20 mouse cellular contexts compared by ENCODE assay signal in genomic region chr6:90815341-90815740, GRCm38 (mm10).
DNase-seq lines count a peak whose midpoint lies in the region; ATAC-seq and TF ChIP-seq lines count a peak whose summit lies in the region.
"Had no signal": no experiment of that assay in that cellular context is flagged by ENCODE, and none has a peak within 500 bp of the region (broad histone marks: within the 10 kb centered on the region; RNA-seq: fewer than 3 reads in every experiment).

No protein-coding gene starts in this region.

- no peaks in the 10 kb centered on the region for H3K79me2 ChIP-seq in liver, adult 2 months (ENCODE audit: control insufficient read depth, insufficient read depth, low read length)

- no peak overlapping the region for H3K9ac ChIP-seq in liver, adult 2 months (ENCODE audit: low read depth, low read length)
- no peak overlapping the region for H3K9ac ChIP-seq in liver, embryonic 11.5 days (ENCODE audit: low read depth, low read length)
- H3K9ac ChIP-seq: forebrain, postnatal 0 days; hindbrain, embryonic 15.5 days; liver, embryonic 12.5 days; lung, embryonic 15.5 days; midbrain, embryonic 15.5 days had no signal

- 0 out of 2 replicates have a peak, but pooled peaks cover 3% of the 10 kb centered on the region for H3K27me3 ChIP-seq in liver, adult 2 months (ENCODE audit: control insufficient read depth, insufficient read depth, low read length)
- H3K27me3 ChIP-seq in liver, embryonic 11.5 days (replicated peaks; ENCODE audit: control insufficient read depth, insufficient read depth, low read length), result peaks cover 3% of the 10 kb centered on the region; the same call in 1 of the 2 replicates
- H3K27me3 ChIP-seq: hindbrain, embryonic 15.5 days; midbrain, embryonic 15.5 days had no signal

- H3K4me3 ChIP-seq in gastrocnemius, adult 2 months, result no peak overlapping the region
- no peak overlapping the region for H3K4me3 ChIP-seq in liver, adult 2 months (ENCODE audit: insufficient read depth, low read depth, low read length)
- no peak overlapping the region for H3K4me3 ChIP-seq in liver, embryonic 11.5 days (ENCODE audit: low read depth, low read length)
- H3K4me3 ChIP-seq: embryonic facial prominence, embryonic 10.5 days; erythroblast, embryonic 14.5 days; hindbrain, embryonic 15.5 days; liver, embryonic 12.5 days; lung, embryonic 15.5 days; midbrain, embryonic 15.5 days had no signal

- H3K4me1 ChIP-seq in liver, adult 2 months (ENCODE audit: control insufficient read depth, insufficient read depth, low read length), result no peaks in the 10 kb centered on the region
- no peaks in the 10 kb centered on the region for H3K4me1 ChIP-seq in liver, embryonic 11.5 days (replicated peaks; ENCODE audit: control insufficient read depth, insufficient read depth, low read length)
- H3K4me1 ChIP-seq: liver, embryonic 12.5 days; lung, embryonic 15.5 days had no signal

- H3K27ac ChIP-seq in gastrocnemius, adult 2 months, result no peak overlapping the region
- H3K27ac ChIP-seq in liver, adult 2 months (replicated peaks; ENCODE audit: insufficient read depth, low read depth, low read length), result no peak overlapping the region
- no peak overlapping the region for H3K27ac ChIP-seq in liver, embryonic 11.5 days (ENCODE audit: low read depth, low read length)
- H3K27ac ChIP-seq: embryonic facial prominence, embryonic 10.5 days; hindbrain, embryonic 15.5 days; liver, embryonic 12.5 days; lung, embryonic 15.5 days; midbrain, embryonic 15.5 days had no signal

- 0 out of 2 replicates have a peak, but pooled peaks have one; percentile 12 for TF ChIP-seq CTCF in gastrocnemius, adult 2 months (IDR thresholded peaks at IDR 0.05)
- peak; percentile 57 for TF ChIP-seq CTCF in liver, adult 2 months (IDR thresholded peaks at IDR 0.05; ENCODE audit: low read depth, low read length)

- no peak for TF ChIP-seq POLR2A in liver, adult 2 months (IDR thresholded peaks at IDR 0.05; ENCODE audit: extremely low read depth, insufficient read depth, low read length)

- ATAC-seq in liver, embryonic 11.5 days (replicated peaks; ENCODE audit: low FRiP score), result no peak
- ATAC-seq: forebrain, postnatal 0 days; intestine, postnatal 0 days; liver, embryonic 12.5 days; midbrain, embryonic 15.5 days had no signal

- no peak for DNase-seq in gastrocnemius, adult 2 months
- no peak for DNase-seq in gastrocnemius, postnatal 10 days
- no peak for DNase-seq in liver, adult 2 months (ENCODE audit: extremely low read depth, low read depth, low spot score)
- DNase-seq in liver, embryonic 11.5 days (ENCODE audit: low spot score), result no peak
- DNase-seq in brain, adult 2 months (ENCODE audit: low read depth, low spot score), result peak; percentile 88
- peak; percentile 71 to 75 for DNase-seq in cerebellum, postnatal 25 days
- DNase-seq in right cerebral cortex, postnatal 10 days (ENCODE audit: low spot score in 2 of 2), result no peak
- no peak for DNase-seq in natural killer cell, adult 2 months (ENCODE audit: low spot score in 2 of 2)
- DNase-seq: forebrain, postnatal 0 days; heart, adult 11 months; heart, postnatal 10 days; kidney, postnatal 14 days; spleen, adult 18-20 months had no signal

- no peaks in the 10 kb centered on the region for H3K9me3 ChIP-seq in liver, embryonic 11.5 days (ENCODE audit: control insufficient read depth, low read length)
- H3K9me3 ChIP-seq: embryonic facial prominence, embryonic 10.5 days; hindbrain, embryonic 15.5 days; liver, embryonic 12.5 days; lung, embryonic 15.5 days; midbrain, embryonic 15.5 days had no signal

- no peak overlapping the region for H3K4me2 ChIP-seq in liver, embryonic 11.5 days
- H3K4me2 ChIP-seq: hindbrain, embryonic 15.5 days; liver, embryonic 12.5 days; lung, embryonic 15.5 days; midbrain, embryonic 15.5 days had no signal

- intact Hi-C loops in gastrocnemius, adult 2 months (cut with DNase I), result loop anchor here (5.0 to 10.0 kb wide), 3 partner anchors 78 to 467 kb away; no protein-coding TSS in a partner anchor

- 59% methylated on average over 3 of the region's 3 CpGs for WGBS in liver, adult 2 months
- 51% methylated on average over 3 of the region's 3 CpGs for WGBS in liver, embryonic 11.5 days

- H3K36me3 ChIP-seq in liver, adult 2 months (ENCODE audit: control insufficient read depth, insufficient read depth, low read length), result no peaks in the 10 kb centered on the region
- no peaks in the 10 kb centered on the region for H3K36me3 ChIP-seq in liver, embryonic 11.5 days (ENCODE audit: control insufficient read depth, insufficient read depth, low read length)
- H3K36me3 ChIP-seq: embryonic facial prominence, embryonic 10.5 days; hindbrain, embryonic 15.5 days; liver, embryonic 12.5 days; lung, embryonic 15.5 days; midbrain, embryonic 15.5 days had no signal

Comparison
In these comparisons a context has a peak if more than half of its experiments do, and no peak if none do; other contexts are left out.
1. DNase-seq: peak in brain, adult 2 months (single experiment) and cerebellum, postnatal 25 days (2 of 2); none in gastrocnemius, adult 2 months (single experiment), gastrocnemius, postnatal 10 days (single experiment), liver, adult 2 months (single experiment), liver, embryonic 11.5 days (single experiment), right cerebral cortex, postnatal 10 days (0 of 2) and natural killer cell, adult 2 months (0 of 2).